Mouse (Mus musculus) spleen, embryonic (tissue): ENCODE data around the gene Dip2c.

Source experiments
- CTCF ChIA-PET: fragments of 350-600 bp; sonication (Branson Sonifier 250); formaldehyde crosslinking; loops from one replicate; lab custom pipeline; 2022; lab: Charles Lee

Dip2c gene

DNA sequence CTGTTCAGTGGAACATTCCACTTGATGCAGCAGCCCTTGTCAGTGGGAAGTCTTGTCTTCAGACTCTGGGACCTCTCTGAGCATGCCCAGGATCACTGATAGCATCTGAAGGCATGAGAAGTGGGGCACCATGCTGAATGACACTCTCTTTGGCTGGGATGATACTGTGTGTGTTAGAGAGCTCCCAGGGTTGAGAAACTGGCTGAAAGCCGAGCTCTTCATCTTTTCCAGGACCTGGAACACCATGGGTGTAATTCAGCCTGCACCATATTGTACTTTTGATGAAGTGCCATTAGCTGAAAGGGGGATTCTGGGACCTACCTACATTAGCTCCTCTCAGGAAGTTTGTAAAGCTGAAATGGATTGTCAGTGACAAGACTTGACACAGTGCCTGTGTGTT lies 146.5 kb downstream of the Dip2c start:
- CTCF ChIA-PET: no interaction called here

DNA sequence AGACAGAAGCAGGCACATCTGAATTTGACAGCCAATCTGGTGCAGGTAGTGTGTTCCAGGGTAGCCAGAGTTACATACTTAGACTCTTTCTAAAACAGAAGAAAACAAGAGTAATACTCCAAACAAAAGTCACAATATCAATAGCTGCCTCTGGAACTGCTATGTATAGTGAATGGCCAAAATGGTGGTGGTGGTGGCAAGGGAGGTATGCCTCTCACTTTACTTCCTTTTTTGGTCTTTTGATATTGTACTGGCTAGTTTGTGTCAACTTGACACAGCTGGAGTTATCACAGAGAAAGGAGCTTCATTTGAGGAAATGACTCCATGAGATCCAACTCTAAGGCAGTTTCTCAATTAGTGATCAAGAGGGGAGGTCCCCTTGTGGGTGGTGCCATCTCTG lies 148.1 kb downstream of the Dip2c start:
- CTCF ChIA-PET: no interaction called here

DNA sequence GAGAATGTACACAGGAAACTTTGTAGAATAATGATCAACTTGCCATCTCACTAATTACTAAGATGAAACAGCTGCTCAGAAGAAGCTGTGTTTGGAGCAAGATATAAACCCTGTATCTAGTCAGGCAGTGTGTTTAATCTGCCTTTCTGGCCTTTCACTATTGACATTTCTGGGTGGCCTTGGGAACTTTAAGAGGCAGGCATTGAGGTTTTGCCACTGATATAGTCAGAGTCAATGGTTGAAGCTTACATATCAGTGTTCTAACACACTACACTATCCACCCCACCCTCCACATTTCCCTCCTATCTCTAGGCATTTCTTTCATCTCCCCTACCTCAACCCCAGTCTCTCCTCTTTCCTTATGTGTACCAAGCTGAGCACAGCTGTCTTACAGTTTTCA lies 149.9 kb downstream of the Dip2c start:
- CTCF ChIA-PET: interaction anchor here (0.6 kb wide), 1 partner anchor 9 kb away, joined by 6 read pairs; no protein-coding TSS in a partner anchor

DNA sequence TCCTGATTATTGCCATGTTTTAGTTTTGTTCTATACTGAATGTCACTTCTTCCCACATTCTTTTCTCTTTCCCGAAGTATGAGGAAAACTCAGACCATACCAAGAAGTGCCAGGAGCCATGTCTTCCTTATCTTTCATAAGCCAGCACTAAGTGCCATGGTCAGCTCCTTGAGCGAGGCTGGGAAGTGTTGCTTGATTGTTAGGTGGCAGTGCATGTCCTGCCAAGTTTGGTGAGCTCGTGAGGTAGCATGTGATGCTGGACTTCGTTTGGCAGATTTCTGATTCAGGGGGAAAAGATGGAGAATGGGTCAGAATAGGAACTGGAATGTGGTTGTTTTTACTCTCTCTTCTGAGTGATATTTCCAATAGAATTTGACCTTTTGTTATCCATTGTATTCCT lies 150.5 kb downstream of the Dip2c start:
- CTCF ChIA-PET: no interaction called here

DNA sequence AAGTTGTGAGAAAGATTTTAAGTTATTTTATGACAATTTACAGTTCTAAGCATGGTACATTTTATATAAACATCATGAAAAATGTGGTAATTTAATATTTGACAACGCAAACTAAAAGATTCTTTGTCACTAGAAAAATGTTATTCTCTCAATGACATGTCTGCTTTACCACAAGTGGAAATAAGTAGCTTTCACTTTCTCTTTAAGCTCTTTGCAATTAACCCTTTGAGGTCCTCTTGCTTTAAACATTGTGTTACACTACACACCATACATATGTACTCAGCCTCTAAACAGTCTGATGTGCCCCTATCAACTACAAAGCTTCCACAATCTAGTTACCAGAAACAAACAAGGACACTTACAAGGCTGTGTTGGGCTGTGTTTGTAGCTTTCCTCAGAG lies 153.6 kb downstream of the Dip2c start:
- CTCF ChIA-PET: no interaction called here

DNA sequence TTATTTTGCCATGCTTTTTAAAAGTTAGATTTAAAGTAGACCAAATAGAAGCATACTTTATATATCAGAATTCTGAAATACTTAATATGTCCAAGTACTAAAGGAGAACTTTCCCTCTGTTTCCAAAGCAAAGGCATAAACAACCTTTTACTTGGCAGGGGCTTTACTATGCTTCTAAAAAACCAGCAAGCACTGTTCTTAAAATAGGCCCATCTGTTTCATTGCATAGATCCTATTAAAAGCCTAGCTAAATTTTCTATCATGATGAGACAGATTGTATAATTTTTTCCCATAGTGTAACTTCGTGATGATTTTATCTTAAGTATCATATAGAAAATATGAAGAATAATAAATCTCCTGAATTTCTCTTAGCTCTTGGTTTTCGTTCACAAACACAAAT lies 154.4 kb downstream of the Dip2c start:
- CTCF ChIA-PET: no interaction called here

DNA sequence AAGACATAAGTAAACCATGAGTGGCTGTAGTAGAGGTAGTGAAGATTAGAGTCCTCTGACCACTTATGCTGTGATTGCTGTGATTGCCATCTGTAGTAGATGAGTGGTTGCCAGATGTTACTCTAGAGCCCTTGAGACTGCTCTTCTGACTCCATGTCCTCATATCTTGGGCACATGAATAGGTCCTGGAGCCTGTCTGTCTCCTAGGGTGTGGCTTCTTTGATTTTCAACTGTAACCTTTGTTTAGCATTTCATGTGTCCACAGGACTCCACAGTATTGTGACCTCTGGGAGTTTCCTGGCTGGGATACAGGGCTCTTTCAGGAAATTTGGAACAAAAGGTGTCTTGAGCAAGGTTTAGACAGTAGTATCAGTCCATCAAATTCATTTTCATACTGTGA lies 155.1 kb downstream of the Dip2c start:
- CTCF ChIA-PET: no interaction called here

DNA sequence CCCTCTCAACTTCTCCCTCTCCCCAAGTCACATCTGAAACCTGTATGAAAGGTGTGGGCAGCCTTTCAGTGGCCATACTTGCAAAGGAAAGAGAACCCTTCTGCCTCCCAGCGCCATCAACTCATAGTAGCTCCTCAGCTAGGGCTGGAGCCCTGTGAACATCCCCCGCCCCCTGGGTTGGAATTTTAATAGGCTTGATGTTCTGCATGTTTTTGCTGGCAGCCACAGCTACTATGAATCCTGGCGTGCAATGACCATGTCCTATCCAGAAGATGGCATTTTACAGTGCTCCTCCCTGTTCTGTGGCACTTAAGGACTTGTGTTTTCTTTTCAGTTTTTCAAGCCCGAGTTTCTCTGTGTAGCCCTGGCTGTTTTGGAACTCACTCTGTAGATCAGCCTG lies 166.7 kb downstream of the Dip2c start:
- CTCF ChIA-PET: no interaction called here

DNA sequence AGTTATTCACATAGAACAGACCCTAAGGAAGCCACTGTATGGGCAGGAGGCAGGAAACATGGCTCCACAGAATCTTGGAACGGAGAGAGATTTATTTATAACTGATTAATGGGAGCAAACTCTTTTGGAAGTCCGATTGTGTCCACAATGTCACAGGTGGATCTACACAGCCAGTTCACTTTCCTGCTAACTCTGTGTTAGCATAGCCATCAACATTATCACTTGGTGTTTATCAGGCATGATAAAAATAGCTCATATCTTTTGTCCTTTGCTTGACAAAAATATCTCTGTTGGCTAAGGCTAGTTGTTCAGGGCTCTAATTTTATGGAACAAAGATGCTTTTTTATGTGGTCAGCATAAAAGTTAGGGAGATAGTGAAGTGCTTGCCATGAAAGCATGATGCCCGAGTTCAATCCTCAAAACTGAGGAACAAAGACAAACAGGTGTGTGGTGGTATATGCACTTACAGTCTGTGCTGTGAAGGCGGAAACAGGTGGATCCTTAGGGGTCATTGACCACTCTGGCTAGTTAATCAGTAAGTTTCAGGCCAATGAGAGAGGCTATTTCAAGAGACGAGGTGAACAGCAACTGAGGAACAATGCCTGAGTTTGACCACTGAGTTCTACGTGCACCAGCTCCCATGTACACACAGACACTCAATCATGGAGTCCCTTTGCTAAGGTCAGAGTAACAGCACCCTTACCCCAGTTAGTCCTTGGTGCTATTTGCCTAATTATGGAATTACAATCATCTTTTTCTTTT lies 169.4 kb downstream of the Dip2c start:
- CTCF ChIA-PET: no interaction called here

DNA sequence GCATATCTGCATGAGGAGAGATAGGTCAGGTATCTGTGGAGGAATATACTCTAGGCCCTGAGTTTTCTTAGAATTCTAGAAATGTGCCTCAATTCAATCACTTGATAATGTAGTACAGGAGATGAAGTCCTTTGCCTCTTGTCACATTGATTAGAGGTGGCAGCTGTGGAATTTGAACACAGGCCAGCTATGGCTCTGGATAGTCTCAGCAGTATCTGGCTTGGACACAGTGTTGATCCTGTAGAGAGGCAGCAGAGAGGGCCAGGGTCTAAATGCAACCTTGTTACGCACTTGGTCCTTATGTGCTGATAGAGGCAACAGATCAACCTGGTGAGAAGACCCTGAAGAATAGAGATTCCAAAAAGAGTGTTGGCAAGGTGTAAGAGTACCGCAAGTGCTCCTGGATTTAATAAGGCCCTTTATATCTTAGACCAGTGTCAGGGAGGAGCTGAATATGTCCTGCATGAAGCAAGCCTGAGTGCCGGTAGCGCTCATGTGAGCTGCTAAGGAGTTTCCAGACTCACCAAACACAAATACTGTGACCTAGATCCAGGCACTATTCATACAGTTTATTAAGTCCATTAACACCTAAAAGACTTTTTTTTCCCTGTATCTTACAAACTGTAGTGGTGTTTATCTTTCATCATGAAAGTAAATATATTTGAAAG lies 170.3 kb downstream of the Dip2c start:
- CTCF ChIA-PET: interaction anchor here (0.7 kb wide), 1 partner anchor 72 kb away, joined by 5 read pairs; no protein-coding TSS in a partner anchor

DNA sequence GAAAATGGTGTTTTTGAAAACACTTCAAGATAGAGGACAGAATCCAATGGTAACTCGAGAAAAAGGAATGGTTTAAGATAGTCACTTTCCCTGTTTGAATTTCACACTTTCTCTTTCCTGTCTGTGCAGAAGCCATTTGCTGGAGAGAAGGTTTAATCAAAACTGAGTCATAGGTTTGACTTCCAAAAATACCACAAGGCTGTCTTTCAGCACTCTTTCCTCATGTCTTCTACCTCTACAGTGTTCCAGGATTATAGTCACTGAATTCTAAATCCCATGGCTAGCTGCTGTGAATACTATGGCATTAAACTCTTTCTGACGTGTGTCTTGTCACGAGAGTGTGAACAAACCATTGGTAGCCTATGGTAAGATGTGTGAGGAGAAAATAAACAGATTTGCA lies 173.9 kb downstream of the Dip2c start:
- CTCF ChIA-PET: interaction anchor here (0.6 to 0.7 kb wide), 2 partner anchors 234 to 711 kb away, joined by 3 to 17 read pairs; no protein-coding TSS in a partner anchor

DNA sequence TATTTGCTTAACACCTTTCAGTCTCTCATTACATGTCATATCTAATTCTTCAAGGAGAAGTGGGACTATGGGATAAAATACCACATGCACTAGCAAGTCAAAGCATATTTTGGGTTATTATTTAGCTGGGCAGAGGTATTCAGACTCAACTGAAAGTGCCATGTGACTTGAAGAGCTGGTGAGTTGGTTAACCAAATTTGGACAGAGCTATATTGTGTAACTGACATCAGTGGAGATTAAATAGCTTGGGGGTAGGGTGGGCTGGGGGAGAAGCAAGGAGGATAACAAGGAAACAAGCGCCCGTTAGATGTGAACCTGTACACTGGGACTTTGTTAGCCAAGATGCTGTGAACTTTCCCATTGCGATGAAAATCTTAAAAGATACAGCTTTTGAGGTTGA lies 175.6 kb downstream of the Dip2c start:
- CTCF ChIA-PET: no interaction called here

DNA sequence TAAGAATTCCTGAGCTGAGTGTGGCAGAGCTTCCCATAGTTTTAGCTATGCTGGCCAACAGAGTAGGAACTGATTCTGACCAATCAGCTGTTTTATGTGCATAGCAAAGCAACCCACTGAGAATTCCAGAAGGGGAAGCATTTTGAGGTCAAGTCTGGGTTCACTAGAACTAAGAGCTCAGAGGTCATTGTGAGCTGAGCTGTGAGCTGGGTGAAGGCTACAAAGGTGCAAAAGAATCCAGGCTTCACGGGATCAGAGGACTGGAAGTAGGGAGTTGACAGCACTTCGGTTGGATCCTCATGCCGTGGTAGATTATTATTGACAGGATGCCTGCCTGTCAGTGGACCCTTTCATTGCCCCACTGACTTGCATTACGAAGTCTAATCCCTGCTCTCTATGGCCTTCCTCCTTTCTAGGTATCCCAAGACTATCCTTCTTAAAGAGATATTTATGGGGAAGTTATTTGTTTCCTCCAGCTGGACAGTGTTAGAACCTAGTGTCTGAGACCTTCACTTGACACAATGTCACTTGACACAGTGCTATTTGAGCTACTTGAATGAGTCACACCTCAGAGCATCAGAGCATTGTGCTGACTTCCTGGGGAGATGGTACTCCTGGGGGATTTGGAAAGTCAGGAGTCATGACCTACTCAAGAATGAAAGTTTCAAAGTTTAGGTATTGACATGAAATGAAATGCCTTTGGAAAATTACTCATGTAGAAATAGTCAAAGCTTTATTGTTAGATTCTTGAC lies 178.3 kb downstream of the Dip2c start:
- CTCF ChIA-PET: no interaction called here

DNA sequence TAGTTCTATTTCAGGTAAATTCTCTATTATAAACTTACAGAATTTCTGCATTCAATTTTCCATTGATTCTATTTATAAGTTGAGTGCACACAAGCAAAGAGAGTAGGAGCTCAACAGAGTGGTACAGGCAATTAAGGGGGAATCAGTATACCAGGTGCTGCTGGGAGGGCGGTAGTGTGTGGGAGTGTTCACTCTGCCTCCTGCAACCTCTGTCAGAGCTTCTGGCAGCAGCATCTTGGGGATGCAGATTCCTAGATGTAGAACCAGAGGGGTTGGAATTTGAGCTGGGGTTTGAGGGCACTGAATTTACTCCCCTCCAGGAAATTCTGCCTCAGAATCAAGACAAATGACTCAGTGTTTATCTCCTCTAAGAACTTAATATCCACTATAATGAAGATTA lies 179.7 kb downstream of the Dip2c start:
- CTCF ChIA-PET: interaction anchor here (0.6 kb wide), 1 partner anchor 12 kb away, joined by 9 read pairs; no protein-coding TSS in a partner anchor

DNA sequence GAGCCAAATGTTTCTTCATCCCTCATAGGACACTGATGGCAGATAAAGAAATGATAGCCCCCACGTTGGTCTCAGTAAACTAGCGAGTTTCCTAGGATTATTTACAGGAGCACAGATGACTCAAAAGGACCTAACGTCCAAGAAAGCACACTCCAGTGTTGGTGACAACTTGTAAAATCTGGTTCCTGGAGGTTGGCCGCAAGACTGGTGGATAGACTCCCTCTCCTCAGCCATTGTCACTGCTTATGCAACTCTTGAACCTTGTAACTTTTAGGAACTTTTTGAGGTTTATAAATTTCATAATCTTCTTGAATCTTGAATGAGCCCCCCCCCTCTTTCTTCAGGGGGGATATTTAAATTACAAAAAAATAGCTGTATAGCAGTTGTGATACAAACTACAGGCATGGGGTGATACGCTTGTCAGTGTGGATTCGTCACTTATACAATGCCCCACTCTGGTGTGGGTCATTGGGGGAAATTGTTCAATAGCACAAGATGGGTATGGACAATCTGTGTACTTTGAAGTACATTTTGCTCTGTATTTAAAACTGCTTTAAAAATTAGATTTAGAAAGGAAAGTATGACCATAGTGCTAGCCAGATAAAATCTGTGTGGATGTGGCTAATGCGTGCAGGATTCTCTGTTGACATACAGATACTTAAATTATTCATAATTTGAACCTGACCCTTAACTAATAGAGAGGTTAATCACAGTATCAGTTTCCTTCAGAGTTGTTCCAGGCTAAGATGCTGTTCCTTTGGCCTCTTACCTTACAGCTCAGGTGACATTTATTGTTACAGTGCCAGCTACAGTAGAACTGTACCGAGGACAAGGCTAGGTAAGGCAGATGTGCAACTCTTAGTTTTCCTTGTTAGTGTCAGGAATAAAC lies 181.3 kb downstream of the Dip2c start:
- CTCF ChIA-PET: no interaction called here

DNA sequence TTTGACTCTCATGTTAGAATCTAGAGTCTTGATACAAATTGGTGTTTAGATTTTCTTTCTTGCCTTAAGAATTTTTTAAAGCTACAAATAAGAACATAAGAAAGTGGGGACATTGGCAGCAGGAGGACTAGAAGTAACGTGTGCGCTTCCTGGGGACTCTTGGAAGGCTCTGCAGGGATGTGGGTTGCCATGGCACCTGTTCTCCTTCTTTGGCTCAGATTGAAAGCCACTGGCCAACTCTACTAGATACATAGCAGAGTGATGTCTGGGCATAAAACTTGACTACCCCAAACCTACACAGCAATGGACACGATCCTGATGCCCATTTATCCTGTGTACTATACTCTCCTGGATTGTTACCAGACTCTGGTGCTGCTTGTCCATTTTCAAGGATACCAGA lies 188.1 kb downstream of the Dip2c start:
- CTCF ChIA-PET: no interaction called here

DNA sequence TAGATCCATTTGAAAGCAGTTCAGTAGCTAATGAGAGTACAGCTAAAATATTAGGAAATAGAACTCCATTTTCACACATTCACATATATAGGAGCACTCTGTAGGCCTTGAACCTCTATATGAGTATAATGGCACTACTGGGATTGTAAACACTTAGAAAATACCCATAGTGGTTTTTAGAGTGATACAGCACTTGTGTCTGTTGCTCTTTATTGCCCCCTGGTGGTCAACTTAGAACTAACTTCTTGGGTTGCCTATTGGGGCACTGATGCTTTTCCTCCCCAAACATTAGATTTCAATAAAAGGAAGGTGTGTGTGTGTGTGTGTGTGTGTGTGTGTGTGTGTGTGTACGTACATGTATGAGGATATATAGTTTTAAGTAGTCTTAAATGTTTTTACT lies 190.9 kb downstream of the Dip2c start:
- CTCF ChIA-PET: interaction anchor here (0.7 kb wide), 1 partner anchor 12 kb away, joined by 9 read pairs; no protein-coding TSS in a partner anchor

DNA sequence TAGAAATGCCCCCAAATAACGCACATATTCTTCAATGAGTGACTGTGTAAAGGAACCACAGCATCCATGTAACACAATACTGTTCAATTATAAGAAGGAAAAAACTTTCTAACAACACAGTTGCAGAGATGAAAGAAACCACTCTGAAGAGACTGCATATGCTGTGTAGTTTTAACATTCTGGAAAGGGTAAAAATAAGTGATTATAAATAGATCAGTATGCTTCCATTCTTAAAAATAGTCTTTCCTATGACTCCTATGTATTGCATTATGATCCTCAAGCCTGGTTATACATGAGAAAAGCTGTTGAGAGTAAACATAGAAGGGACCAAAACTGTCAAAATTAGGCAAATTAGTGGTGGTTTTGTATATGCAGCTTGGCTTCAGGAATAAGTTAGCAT lies 197.1 kb downstream of the Dip2c start:
- CTCF ChIA-PET: interaction anchor here (0.6 kb wide), 1 partner anchor 380 kb away, joined by 15 read pairs; the partner anchor contains the start of gene Larp4b

DNA sequence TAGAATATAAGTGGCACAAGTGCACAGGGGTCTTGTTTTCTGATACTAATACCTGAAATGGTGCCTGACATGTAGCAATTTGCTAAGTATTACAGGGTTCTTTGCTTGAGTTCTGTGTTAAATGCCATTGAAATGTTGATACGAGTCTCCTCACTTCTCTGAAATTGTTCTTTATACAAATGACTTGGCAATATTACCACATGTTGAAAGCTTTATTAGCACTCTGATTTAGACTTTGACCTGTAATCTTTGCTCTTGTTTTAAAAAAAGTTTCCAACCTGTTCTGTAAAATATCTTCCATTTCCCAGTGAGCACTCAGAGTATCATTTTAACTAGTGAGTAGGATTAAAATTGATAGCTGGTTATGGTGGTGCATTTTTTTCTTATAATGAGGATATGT lies 205.4 kb downstream of the Dip2c start:
- CTCF ChIA-PET: no interaction called here

DNA sequence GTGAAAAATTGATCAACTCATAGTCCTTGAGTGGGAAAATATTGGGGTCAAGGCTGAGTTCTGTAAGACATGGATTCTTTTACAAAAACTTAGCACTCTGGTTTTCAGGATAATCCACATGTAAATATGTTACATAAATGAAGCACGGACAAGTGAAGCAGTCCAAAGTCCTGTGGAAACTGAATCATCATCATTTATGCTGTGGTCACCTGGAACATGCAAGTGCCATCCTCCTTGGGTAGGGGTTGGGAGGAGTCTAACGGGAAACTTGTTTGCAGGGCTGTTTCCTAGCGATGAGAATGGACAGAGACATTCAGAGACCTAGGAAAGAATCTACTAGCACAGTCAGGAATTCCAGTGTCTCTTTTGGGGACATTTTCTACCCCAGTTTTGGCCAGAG lies 213.4 kb downstream of the Dip2c start:
- CTCF ChIA-PET: no interaction called here

DNA sequence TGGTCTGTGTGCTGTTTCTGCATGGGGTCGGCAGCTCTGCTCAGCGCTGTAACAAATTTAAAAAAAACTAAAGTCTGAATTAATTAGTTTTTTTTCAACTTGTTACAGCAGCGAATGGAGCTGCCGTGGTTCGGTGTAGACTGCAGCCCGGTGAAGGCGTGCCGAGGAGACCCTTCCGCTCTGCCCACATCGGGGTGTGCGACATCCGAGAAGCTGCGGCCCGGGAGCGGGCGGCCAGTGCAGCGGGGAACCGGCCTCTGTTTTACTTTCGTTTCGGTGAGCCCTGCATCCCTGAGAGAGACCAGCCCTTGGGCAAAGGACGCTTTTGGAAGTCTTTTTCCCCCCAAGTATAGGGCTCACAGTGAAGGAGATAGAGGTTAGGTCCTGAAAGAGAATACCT lies 218.4 kb downstream of the Dip2c start:
- CTCF ChIA-PET: no interaction called here
